Mouse (Mus musculus): ENCODE measurements around the gene Actr3. TPM values are rescaled to one million over a fixed set of nuclear protein-coding genes. Genes with fewer than 3 reads are reported as not detected.

Actr3 gene
- 342 and 356 TPM in 2 replicates for polyA plus RNA-seq (2015; fragmentation: Nextera tagmentation; extraction: Ambion mirVana)

DNA sequence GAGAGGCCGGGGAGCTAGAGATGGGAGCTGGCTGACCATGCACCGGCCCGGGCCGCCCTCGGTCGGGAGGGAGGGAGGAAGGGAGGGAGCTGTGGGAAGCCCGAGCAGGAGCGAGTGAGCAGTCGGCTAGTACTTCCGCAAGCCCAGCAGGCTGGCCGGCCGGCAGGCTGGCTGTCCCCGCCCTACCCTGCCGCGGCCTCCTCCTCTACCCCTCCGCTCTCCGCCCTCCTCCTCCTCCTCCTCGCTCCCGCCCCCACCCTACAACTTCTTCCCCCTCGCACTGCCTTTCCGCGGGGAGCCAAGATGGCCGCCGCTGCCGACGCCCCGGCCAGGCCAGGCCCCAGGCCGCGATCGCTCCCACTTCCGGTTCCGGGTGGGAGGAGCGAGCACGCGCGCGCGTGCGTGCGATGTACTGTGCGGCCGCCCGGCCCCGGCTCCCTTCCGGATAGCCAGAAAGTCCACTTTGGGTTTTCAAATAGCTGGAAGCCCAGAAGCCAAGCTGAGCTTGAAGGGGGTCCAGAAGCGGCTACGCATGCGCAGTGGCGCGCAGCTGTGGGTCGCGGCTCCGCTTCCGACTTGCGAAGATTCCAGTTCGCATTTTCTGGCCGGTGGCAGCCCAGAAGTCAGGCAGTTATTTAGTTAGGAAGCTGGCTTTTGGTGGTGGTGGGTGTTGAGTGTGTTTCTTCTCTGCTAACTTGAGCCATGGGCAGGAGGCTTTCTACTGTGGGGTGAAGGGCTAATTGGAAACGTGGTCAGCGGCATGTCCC, at the start of gene Actr3:
Actr3 (minus strand) TSS at position 359 of the 767 bp plus-strand sequence.
- no peaks in the 10 kb centered on the region for H3K36me3 ChIP-seq
- peak within 1 kb of the TSS; percentile 85 for H3K4me3 ChIP-seq (replicated peaks)
- peak within 1 kb of the TSS; percentile 57 for H3K4me2 ChIP-seq (replicated peaks)
- peaks cover 7% of the 10 kb centered on the region for H3K4me1 ChIP-seq (replicated peaks)
- WGBS: under 1% methylated on average over 51 of the region's 59 CpGs
- H3K27ac ChIP-seq: peak within 1 kb of the TSS; percentile 99
- no peaks in the 10 kb centered on the region for H3K27me3 ChIP-seq (replicated peaks)
- no peaks in the 10 kb centered on the region for H3K9me3 ChIP-seq
- ATAC-seq: peak; percentile 95
- peak within 1 kb of the TSS; percentile 95 for H3K9ac ChIP-seq

DNA sequence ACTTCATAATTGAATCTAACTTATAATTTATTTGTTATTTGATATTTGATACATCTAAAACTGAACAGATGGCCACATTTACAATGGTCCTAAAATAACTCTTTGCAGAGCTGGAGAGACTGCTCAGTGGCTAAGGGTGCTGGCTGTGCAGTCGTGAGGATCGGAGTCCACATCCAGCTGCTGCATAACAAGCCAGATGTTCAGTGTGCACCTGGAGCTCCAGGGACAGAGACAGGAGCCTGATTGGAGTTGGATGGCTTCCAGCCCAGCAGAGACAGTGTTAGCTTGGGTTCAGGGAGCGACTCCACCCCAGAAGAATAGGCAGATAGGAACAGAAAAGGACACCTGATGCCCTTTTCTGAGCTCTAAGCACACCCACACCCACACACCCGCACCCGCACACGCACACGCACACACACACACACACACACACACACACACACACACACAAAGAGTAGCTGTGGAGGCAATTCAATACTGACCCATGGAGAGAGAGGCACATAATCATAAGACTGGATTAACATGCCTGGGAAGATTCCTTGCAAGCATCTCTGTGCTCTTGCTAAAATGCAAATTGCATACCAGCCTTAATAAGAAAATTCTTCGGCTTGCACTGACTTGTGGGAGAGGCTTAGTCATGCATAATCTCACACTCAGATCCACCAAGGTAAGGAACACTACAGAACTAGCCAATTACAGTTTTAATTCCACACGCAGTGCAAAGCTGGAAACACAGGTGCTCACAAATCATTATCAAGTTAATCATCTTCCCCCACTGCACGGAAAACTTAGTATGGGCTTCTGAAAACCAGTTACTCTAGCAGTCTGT, 47.1 kb upstream of the Actr3 start:
- H3K36me3 ChIP-seq: no peaks in the 10 kb centered on the region
- peak; percentile 88 for ATAC-seq
- H3K9me3 ChIP-seq: no peaks in the 10 kb centered on the region
- peak overlapping the region; percentile 23; the same call in 1 of the 2 replicates for H3K4me2 ChIP-seq (replicated peaks)
- no peak overlapping the region for H3K9ac ChIP-seq
- 54% methylated on average over 10 of the region's 10 CpGs for WGBS
- H3K27ac ChIP-seq: peak overlapping the region; percentile 66
- H3K4me1 ChIP-seq (replicated peaks): peaks cover 7% of the 10 kb centered on the region; the same call in 1 of the 2 replicates
- no peaks in the 10 kb centered on the region for H3K27me3 ChIP-seq (replicated peaks)
- no peak overlapping the region for H3K4me3 ChIP-seq (replicated peaks)

DNA sequence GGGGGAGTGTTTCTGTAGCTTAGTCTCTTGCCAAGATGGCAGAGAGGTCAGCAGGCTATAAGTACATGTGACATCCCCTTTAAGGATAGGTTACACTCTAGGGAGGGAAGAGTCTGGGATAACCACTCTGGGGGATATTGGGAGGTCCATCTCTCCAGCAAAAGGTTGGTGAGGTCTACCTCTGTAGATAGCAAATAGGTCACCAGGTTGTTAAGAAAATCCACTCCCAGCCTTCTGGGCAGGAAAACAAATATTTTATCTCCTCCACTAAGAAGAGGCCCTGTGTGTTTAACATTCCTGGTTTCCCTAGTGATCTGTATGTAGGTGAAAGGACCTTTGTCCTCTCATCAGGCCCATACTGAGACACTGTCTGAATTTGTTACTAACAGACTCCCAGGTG, 46.3 kb upstream of the Actr3 start:
- peak; percentile 94 for ATAC-seq
- Histone ChIP-seq H3K27me3 (replicated peaks) (no peaks in the 10 kb centered on the region), H3K36me3 (no peaks in the 10 kb centered on the region), H3K9me3 (no peaks in the 10 kb centered on the region), H3K27ac (peak overlapping the region; percentile 6; the same call in 1 of the 2 replicates), H3K4me3 (replicated peaks) (no peak overlapping the region), H3K4me1 (replicated peaks) (peaks cover 7% of the 10 kb centered on the region; the same call in 1 of the 2 replicates), H3K4me2 (replicated peaks) (peak overlapping the region; percentile 13; the same call in 1 of the 2 replicates), H3K9ac (no peak overlapping the region)

DNA sequence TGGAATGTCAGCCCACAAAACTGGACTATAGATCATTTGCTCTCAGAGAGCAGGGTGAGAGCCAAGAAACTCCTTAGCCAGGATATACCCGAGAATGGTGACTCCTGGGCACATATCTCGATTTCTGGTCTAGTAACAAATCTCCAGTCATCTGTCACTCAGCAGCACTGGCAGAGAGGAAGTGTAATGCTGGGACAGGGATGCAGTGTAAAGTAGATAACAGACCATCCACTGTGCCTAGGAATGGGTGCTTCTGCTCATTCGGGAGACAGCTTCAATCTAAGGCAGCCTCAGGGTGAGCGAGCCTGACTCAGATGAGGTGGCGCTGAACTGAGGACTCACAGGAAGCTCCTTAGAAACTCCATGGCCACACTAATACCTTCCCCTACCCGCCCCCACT, 43.1 kb upstream of the Actr3 start:
- H3K4me2 ChIP-seq (replicated peaks): no peak overlapping the region
- H3K36me3 ChIP-seq: no peaks in the 10 kb centered on the region
- 69% methylated on average over 6 of the region's 6 CpGs for WGBS
- no peak for ATAC-seq
- H3K4me3 ChIP-seq (replicated peaks): no peak overlapping the region
- no peaks in the 10 kb centered on the region for H3K27me3 ChIP-seq (replicated peaks)
- no peak overlapping the region for H3K27ac ChIP-seq
- no peaks in the 10 kb centered on the region for H3K9me3 ChIP-seq
- peaks cover 7% of the 10 kb centered on the region; the same call in 1 of the 2 replicates for H3K4me1 ChIP-seq (replicated peaks)
- no peak overlapping the region for H3K9ac ChIP-seq

DNA sequence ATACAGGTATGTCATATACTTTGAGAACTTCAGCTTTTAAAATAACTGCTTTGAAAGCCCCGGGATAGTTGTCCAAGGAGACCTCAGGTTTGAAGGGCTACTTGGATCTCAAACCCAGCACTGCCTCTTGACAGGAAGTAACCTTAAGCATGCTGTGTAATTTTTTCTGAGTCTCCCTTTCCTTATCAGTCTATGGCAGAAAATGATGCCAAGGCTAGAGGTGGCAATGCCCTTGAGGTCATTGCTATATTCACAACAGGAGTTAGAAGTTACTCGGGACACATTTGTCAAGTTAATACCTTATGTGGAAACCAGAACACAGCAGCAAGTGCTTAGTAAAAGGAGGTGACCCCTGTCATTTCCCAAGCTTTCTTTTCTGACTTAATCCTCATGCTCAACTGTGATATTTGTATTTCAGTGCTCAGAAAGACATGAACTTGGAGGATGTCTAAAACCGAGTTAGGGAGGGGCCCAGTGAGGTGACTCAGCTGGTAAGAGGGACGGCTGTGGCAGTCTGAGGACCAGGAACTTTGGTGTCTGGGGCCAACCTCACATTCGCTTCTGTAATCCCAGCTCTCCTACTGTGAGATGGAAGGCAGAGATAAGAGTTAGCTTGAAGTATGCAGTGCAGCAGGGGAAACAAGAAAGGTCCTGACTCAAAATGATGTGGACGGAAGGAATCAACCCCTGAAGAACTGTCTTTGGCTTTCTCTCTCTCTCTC, 40.6 kb upstream of the Actr3 start:
- Histone ChIP-seq H3K9me3 (no peaks in the 10 kb centered on the region), H3K36me3 (no peaks in the 10 kb centered on the region), H3K27me3 (replicated peaks) (no peaks in the 10 kb centered on the region), H3K9ac (no peak overlapping the region), H3K4me1 (replicated peaks) (peaks cover 3% of the 10 kb centered on the region; the same call in 1 of the 2 replicates), H3K4me2 (replicated peaks) (no peak overlapping the region), H3K27ac (no peak overlapping the region), H3K4me3 (replicated peaks) (no peak overlapping the region)
- peak; percentile 54; the same call in 1 of the 2 replicates for ATAC-seq
- WGBS: 57% methylated on average over 6 of the region's 6 CpGs

DNA sequence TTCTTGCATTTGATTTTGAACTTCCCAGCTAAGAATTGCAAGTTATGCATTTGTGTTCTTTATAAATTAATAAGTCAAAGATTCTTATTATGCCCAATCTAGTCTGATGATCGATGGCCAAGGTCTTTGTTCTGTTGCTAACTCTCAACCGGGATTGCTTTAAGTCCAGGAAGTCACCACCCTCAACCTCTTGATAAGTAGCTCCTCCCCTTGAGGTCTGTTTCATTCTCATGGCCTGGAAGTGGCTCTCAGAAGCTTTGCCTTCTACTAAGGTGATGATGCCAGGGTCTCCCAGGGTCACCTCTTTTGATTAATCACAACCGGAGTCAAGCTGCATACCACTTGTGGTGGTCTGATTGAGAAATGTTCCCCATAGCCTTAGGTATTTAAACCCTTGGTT, 38.3 kb upstream of the Actr3 start:
- Histone ChIP-seq H3K4me2 (replicated peaks) (no peak overlapping the region), H3K9ac (no peak overlapping the region), H3K4me1 (replicated peaks) (no peaks in the 10 kb centered on the region; the same call in 1 of the 2 replicates), H3K4me3 (replicated peaks) (no peak overlapping the region), H3K27ac (no peak overlapping the region), H3K36me3 (no peaks in the 10 kb centered on the region), H3K27me3 (replicated peaks) (no peaks in the 10 kb centered on the region), H3K9me3 (no peaks in the 10 kb centered on the region)
- no peak for ATAC-seq
- WGBS: 86% methylated on average over 3 of the region's 3 CpGs

DNA sequence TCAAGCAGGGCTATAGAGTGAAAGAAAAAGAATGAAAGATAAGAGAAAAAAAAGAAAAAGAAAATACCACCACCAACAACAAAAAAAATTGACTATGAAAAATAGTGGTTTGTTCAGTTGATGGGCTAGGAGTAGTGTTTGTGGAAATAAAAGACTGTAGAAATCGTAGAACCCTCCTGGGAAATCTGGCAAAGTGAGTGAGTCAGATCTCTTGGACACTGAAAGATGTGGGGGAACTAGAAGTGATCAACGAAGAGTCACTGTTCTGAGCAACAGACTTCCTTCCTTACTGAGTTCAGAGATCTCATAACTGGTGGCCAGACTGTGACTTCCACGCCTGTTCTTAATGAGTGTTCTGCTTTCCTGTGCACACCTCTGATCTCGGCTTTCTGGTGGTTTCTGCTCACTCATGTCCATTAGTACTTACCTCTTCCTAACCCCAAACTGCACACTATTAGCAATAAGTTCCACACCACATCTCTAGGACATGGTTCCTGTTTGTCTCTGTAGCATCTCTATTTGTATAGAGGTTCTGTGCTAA, 37.7 kb upstream of the Actr3 start:
- no peaks in the 10 kb centered on the region for H3K9me3 ChIP-seq
- H3K4me3 ChIP-seq (replicated peaks): no peak overlapping the region
- no peak overlapping the region for H3K27ac ChIP-seq
- ATAC-seq: no peak
- 77% methylated on average over 4 of the region's 4 CpGs for WGBS
- no peaks in the 10 kb centered on the region; the same call in 1 of the 2 replicates for H3K4me1 ChIP-seq (replicated peaks)
- H3K27me3 ChIP-seq (replicated peaks): no peaks in the 10 kb centered on the region
- H3K36me3 ChIP-seq: no peaks in the 10 kb centered on the region
- H3K4me2 ChIP-seq (replicated peaks): no peak overlapping the region
- H3K9ac ChIP-seq: no peak overlapping the region

DNA sequence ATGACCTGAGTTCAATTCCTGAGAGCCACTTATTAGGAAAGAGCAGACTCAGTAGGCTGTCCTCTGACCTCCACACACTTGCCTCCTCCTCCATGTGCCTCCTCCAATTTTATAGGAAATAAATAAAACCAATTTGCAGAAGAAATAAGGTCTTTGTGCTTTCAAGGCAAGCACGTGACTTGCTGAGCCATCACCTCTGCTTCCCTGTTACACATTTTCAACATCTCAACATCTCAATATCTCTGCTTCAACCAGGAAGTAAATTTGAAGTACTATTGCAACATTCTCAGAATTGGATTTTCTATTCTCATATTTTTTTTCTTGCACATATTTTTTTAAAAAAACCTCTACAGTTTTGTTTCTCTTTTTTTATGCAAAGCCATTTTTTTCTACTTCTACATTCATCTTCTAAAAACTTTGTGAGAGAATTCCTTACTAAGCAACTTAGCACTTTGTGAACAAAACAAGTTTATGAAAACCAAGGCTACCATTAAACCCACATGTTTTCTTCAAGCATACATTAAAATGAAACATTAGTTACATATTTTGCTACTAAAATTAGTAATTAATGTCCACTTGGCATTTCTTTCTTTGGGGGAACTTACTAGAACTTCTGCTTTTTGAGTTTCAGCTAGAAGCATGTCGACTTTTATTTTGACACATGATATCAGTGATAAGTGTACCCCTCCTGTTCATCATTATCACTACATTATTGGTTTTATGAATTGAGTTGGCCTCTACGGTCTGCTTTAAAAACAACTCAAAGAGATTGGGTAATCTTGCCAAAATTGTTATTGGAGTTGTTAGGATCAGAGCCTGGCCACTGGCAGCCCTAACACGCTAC, 35.5 kb upstream of the Actr3 start:
- Histone ChIP-seq H3K27me3 (replicated peaks) (no peaks in the 10 kb centered on the region), H3K9ac (no peak overlapping the region), H3K4me1 (replicated peaks) (no peaks in the 10 kb centered on the region), H3K27ac (no peak overlapping the region), H3K4me3 (replicated peaks) (no peak overlapping the region), H3K36me3 (no peaks in the 10 kb centered on the region), H3K4me2 (replicated peaks) (no peak overlapping the region), H3K9me3 (no peaks in the 10 kb centered on the region)
- WGBS: 76% methylated on average over 4 of the region's 4 CpGs
- no peak for ATAC-seq

DNA sequence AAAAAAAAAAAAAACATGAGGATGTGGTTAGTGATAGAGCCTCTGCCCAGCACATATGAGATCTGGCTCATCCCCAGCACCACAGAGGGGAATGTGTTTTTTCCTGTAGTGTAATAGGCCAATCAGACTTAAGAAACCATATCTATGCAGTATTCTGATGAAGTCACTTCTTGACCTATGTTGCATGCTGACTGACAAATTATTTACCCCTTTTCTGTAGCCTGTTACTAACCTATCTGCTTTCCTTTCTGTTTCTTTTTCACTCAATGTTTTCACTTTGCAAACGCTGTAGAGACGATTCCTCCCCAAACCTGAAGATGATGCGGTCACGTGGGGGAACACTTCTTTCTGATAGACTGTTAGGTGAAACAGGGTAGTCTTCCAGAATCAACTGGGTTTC, 32.4 kb upstream of the Actr3 start:
- Histone ChIP-seq H3K36me3 (no peaks in the 10 kb centered on the region), H3K27ac (no peak overlapping the region), H3K4me1 (replicated peaks) (no peaks in the 10 kb centered on the region), H3K4me2 (replicated peaks) (no peak overlapping the region), H3K9me3 (no peaks in the 10 kb centered on the region), H3K4me3 (replicated peaks) (no peak overlapping the region), H3K27me3 (replicated peaks) (no peaks in the 10 kb centered on the region), H3K9ac (no peak overlapping the region)
- WGBS: 84% methylated on average over 4 of the region's 4 CpGs
- no peak for ATAC-seq

DNA sequence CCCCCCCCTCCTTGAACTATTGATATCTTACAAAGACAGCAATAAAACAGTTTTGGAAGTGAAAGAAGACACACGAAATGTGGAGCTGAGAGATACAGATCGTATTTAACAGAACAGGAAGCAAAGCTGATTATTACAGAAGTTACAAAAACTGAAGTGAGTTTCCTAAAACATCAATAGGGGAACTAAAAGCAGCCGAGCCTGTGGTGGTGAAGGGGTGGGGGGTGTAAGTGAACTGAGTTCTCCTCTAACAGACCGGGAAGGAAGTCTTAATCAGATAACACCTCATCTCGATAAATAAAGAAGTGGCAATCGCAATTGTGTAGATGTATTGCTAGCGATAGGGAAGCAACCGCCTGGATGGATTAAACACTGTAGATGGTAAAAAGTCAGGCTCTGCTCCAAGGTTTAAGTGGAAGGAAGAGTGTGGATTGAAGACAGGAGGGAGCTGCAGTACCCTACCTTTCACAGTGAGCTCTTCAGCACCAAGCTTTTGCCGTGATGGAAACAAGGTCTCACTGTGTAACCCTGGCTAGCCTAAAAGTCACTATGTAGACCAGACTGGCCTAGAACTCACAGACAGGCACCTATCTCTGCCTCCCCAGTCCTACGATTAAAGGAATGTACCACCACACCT, 31.2 kb upstream of the Actr3 start:
- H3K4me3 ChIP-seq (replicated peaks): no peak overlapping the region
- no peak overlapping the region for H3K27ac ChIP-seq
- no peaks in the 10 kb centered on the region for H3K36me3 ChIP-seq
- no peak overlapping the region for H3K9ac ChIP-seq
- no peaks in the 10 kb centered on the region for H3K4me1 ChIP-seq (replicated peaks)
- no peak overlapping the region for H3K4me2 ChIP-seq (replicated peaks)
- H3K9me3 ChIP-seq: no peaks in the 10 kb centered on the region
- ATAC-seq: no peak
- no peaks in the 10 kb centered on the region for H3K27me3 ChIP-seq (replicated peaks)
- 55% methylated on average over 10 of the region's 10 CpGs for WGBS

DNA sequence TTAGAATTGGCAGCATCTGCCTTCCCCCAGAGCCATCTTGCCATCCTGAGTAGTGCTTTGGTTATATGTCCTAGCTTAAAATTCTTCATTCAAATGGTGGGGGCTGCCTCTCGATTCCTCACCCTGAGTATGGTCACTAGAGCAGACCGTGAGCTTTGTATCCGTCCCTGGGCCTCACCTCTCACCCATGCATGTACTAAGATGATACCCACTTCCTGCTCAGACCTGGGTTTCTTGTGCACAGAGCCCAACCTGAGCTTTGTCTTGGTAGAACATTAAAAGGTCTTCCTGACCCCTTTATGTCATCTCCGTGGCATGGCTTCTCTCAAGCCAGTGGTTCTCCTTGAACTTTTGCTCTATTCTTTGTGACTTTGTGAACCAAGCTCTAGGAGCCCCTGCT, 28.5 kb upstream of the Actr3 start:
- Histone ChIP-seq H3K4me3 (replicated peaks) (no peak overlapping the region), H3K4me1 (replicated peaks) (no peaks in the 10 kb centered on the region), H3K27ac (no peak overlapping the region), H3K9me3 (no peaks in the 10 kb centered on the region), H3K36me3 (no peaks in the 10 kb centered on the region), H3K4me2 (replicated peaks) (no peak overlapping the region), H3K9ac (no peak overlapping the region), H3K27me3 (replicated peaks) (no peaks in the 10 kb centered on the region)
- WGBS: 83% methylated on average over 4 of the region's 4 CpGs
- no peak for ATAC-seq
